Mouse (Mus musculus) bone marrow, adult 2 months (tissue): ENCODE data around the gene Csnk1e.

Experiments used
- CTCF ChIP-seq: fragments of 200-500 bp; IDR thresholded peaks from 2 replicates; pipeline ENCODE4 v1.5.1; 2011; ENCODE audit warnings: low read length, control low read depth; ENCODE audit not compliant: control insufficient read depth, insufficient read depth
- POLR2A ChIP-seq: fragments of 200-500 bp; IDR thresholded peaks from 2 replicates; pipeline ENCODE4 v1.6.1; 2011; ENCODE audit warnings: low read depth, mild to moderate bottlenecking, control low read depth, low read length, borderline replicate concordance; ENCODE audit not compliant: control insufficient read depth

- TF ChIP-seq CTCF (no peak), POLR2A (no peak)
Measured at GRCm38 (mm10) chr15:79368861-79369440, 86.4 kb downstream of the Csnk1e start.
